Mouse (Mus musculus): ENCODE results near the gene Tmem8b. TPM values are rescaled to one million over a fixed set of nuclear protein-coding genes. Genes with fewer than 3 reads are reported as not detected.

Gene Tmem8b
- polyA plus RNA-seq, 1 experiment from 2014 or later = 5.6 TPM

DNA sequence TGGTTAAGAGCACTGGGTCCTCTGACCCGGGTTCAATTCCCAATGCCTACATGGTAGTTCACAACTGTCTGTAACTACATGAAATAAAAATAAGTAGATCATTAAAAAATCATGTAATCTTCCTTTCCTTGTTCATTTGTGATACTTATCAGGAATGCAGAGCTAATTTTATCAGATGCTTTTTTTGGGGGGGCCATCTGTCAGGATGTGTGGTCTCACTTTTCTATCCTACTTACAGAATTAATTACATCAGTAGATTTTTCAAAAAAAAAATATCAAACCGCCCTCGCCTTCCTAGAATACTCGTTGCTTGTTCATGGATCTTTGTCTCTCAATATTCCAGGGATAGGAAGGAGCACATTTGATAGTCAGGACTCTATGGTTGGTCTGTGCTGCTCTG, 53.4 kb downstream of the Tmem8b start:
- Histone ChIP-seq H3K27ac (ENCODE audit: low read depth, low read length) (0 out of 2 replicates have a peak overlapping the region, but pooled peaks have one; percentile 33), H3K4me2 (ENCODE audit: low read length) (no peak overlapping the region), H3K4me1 (ENCODE audit: control insufficient read depth, insufficient read depth, low read length) (peaks cover 3% of the 10 kb centered on the region; the same call in 1 of the 2 replicates), H3K4me3 (ENCODE audit: low read depth, low read length) (no peak overlapping the region), H3K9ac (ENCODE audit: low read length) (no peak overlapping the region), H3K36me3 (ENCODE audit: control insufficient read depth, insufficient read depth, low read length) (no peaks in the 10 kb centered on the region), H3K27me3 (replicated peaks; ENCODE audit: control insufficient read depth, insufficient read depth, low read length) (no peaks in the 10 kb centered on the region), H3K9me3 (replicated peaks; ENCODE audit: control insufficient read depth, low read length) (no peaks in the 10 kb centered on the region)
- no peak for ATAC-seq
- DNase-seq (ENCODE audit: low spot score) = peak; percentile 20
- 86% methylated on average over 4 of the region's 4 CpGs for WGBS

DNA sequence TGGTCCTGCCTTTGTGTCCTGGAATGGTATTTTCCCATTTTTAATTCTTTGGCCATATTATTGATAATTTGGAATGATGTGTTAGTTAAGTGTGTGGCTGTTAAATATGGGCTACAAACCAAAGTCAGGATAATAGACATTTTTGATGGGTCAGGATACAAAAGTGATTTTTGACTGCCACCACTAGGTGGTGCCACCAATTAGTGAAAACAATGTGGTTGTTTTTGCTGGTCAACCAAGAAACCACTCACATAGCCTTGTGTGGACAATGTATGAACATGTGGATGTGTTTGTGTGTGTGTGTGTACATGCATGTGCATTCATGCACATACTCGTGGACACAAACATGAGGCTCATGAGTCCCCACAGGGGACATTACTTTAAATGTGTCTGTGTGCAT, 56.0 kb downstream of the Tmem8b start:
- no peaks in the 10 kb centered on the region for H3K27me3 ChIP-seq (replicated peaks; ENCODE audit: control insufficient read depth, insufficient read depth, low read length)
- no peak overlapping the region for H3K27ac ChIP-seq (ENCODE audit: low read depth, low read length)
- H3K4me3 ChIP-seq (ENCODE audit: low read depth, low read length) = no peak overlapping the region
- no peaks in the 10 kb centered on the region for H3K36me3 ChIP-seq (ENCODE audit: control insufficient read depth, insufficient read depth, low read length)
- H3K9ac ChIP-seq (ENCODE audit: low read length) = no peak overlapping the region
- H3K9me3 ChIP-seq (replicated peaks; ENCODE audit: control insufficient read depth, low read length) = no peaks in the 10 kb centered on the region
- no peak overlapping the region for H3K4me2 ChIP-seq (ENCODE audit: low read length)
- DNase-seq (ENCODE audit: low spot score) (peak; percentile 51), ATAC-seq (no peak)
- H3K4me1 ChIP-seq (ENCODE audit: control insufficient read depth, insufficient read depth, low read length) = peaks cover 3% of the 10 kb centered on the region; the same call in 1 of the 2 replicates
- WGBS = 37% methylated on average over 1 of the region's 1 CpGs

DNA sequence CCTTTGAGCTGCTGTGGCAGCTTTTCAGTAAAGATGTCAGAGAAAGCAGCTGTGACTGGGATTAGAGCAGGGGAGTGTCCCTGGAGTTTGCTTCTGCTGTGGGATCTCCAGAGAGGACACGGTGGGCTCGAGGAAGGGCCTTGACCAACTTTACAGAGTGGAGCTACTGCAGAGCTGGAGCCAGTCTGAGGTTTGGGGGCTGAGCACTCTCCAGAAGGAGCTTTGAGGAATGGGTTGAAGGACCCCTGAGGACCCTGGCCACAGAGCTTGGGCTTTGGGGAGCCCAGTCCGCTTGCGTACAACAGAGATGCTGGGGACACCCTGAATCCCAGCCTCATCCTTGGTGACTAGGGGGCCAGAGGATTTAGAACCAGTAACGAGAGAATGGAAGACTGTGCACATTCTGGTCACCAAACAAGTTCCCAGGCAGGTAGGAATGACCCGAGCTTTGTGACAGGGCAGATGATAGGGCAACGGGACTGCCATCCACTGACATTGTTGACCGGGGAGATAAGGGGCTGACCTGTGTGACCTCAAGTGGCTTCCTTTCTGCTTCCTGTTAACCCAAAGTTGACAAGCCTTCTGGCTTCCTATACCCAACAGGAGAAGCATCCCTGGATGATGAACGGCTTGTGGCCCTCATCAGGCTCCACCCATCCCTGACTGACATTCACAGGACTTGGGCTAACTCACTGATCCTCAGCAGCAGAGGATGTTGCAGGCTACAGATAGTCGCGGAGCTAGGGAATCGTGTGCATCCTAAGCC, 57.6 kb downstream of the Tmem8b start:
- Histone ChIP-seq H3K27me3 (replicated peaks; ENCODE audit: control insufficient read depth, insufficient read depth, low read length) (no peaks in the 10 kb centered on the region), H3K9me3 (replicated peaks; ENCODE audit: control insufficient read depth, low read length) (no peaks in the 10 kb centered on the region), H3K4me2 (ENCODE audit: low read length) (no peak overlapping the region), H3K4me1 (ENCODE audit: control insufficient read depth, insufficient read depth, low read length) (no peaks in the 10 kb centered on the region), H3K4me3 (ENCODE audit: low read depth, low read length) (no peak overlapping the region), H3K36me3 (ENCODE audit: control insufficient read depth, insufficient read depth, low read length) (no peaks in the 10 kb centered on the region), H3K9ac (ENCODE audit: low read length) (no peak overlapping the region), H3K27ac (ENCODE audit: low read depth, low read length) (no peak overlapping the region)
- WGBS = 86% methylated on average over 12 of the region's 12 CpGs
- no peak for DNase-seq (ENCODE audit: low spot score)
- ATAC-seq = no peak

DNA sequence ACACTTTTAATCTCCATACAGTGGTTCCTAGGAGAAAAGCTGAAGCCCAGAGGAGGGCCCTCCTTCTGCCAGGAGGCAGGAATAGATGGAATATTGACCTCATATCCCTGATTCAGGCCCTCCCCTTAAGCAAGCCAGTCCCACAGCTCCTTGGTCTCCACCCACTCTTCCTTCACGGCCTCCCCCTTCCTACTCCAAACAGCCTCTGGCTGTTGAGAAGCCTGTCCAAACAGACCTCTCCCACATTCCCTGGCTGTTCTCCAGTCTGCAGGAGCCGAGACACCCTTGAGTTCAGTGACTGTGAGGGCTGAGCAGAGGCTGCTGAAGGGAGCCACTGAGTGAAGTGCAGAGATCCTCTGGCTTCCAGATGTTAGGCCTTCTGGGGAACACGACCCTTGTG, 58.2 kb downstream of the Tmem8b start, which contains the start of gene Hrct1:
Gene Hrct1 (plus strand): TSS at position 194 of the 400 bp plus-strand sequence.
- no peak within 1 kb of the TSS for H3K4me3 ChIP-seq (ENCODE audit: low read depth, low read length)
- H3K9ac ChIP-seq (ENCODE audit: low read length) = no peak within 1 kb of the TSS
- no peaks in the 10 kb centered on the region for H3K36me3 ChIP-seq (ENCODE audit: control insufficient read depth, insufficient read depth, low read length)
- ATAC-seq (no peak), DNase-seq (ENCODE audit: low spot score) (no peak)
- H3K27ac ChIP-seq (ENCODE audit: low read depth, low read length) = no peak within 1 kb of the TSS
- no peaks in the 10 kb centered on the region for H3K4me1 ChIP-seq (ENCODE audit: control insufficient read depth, insufficient read depth, low read length)
- no peak within 1 kb of the TSS for H3K4me2 ChIP-seq (ENCODE audit: low read length)
- WGBS = 49% methylated on average over 3 of the region's 3 CpGs
- H3K27me3 ChIP-seq (replicated peaks; ENCODE audit: control insufficient read depth, insufficient read depth, low read length) = no peaks in the 10 kb centered on the region
- no peaks in the 10 kb centered on the region for H3K9me3 ChIP-seq (replicated peaks; ENCODE audit: control insufficient read depth, low read length)

DNA sequence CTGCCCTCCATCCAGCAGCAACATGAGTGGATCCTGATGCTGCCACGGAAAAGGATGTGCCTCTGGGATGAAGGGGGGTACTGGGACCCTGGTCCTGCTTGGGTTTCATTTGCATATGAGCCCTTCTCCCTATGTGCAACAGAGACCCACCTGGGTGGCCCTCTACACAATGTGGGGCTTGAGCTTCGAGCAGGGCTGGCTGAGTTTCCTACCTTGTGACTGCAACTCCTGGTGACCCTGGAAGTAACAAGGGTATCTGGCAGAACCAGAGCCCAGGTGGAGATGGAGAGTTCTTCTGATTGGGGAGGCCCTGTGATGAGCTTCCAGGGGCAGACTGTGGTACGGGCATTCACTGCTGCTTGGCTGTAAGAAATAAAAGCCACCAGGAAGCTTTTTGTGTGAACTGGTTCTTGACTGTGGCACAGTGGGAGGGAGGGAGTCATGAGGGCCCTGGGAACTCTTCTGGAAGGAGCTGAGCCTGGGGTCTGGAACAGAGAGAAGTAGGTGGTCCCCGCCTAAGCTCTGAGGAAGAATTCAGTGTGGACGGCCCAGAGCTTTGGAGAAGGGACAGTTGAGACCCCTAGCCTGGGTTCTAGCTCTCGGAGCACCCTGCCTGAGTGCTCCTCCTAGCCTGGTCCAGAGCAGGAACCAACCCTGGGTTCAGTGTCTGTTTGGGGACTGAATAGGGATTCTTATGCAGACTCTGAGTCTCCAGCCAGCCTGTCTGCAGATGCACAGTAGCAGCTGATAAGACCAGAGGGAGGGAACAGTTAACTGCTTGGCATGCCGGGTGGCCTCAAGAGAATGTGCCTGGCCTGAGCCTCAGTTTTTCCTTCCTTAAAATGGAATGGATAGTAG, 59.2 kb downstream of the Tmem8b start:
- ATAC-seq (no peak), DNase-seq (ENCODE audit: low spot score) (no peak)
- WGBS = 69% methylated on average over 7 of the region's 7 CpGs
- no peak overlapping the region for H3K27ac ChIP-seq (ENCODE audit: low read depth, low read length)
- no peak overlapping the region for H3K4me2 ChIP-seq (ENCODE audit: low read length)
- H3K4me1 ChIP-seq (ENCODE audit: control insufficient read depth, insufficient read depth, low read length) = no peaks in the 10 kb centered on the region
- no peaks in the 10 kb centered on the region for H3K36me3 ChIP-seq (ENCODE audit: control insufficient read depth, insufficient read depth, low read length)
- H3K27me3 ChIP-seq (replicated peaks; ENCODE audit: control insufficient read depth, insufficient read depth, low read length) = no peaks in the 10 kb centered on the region
- no peaks in the 10 kb centered on the region for H3K9me3 ChIP-seq (replicated peaks; ENCODE audit: control insufficient read depth, low read length)
- no peak overlapping the region for H3K4me3 ChIP-seq (ENCODE audit: low read depth, low read length)
- no peak overlapping the region for H3K9ac ChIP-seq (ENCODE audit: low read length)

DNA sequence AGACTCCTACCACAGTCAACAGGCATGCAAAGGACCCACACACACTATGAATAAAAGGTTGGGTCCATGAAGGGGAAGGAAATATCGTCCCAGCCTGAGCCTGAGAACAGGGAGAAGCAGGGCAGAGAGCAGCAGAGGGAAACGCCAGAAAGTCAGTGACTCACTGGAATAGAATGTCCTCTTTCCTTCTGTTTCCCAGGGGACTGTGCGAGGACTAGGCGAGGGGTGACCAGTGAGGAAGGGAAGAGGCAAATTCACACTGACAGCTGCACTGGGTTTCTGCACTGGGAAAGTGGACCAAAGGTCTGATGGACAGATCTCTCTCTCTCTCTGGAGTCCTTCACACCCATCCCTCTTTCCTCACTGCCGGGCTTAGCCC, 59.8 kb downstream of the Tmem8b start:
- Histone ChIP-seq H3K4me2 (ENCODE audit: low read length) (no peak overlapping the region), H3K9ac (ENCODE audit: low read length) (no peak overlapping the region), H3K4me1 (ENCODE audit: control insufficient read depth, insufficient read depth, low read length) (no peaks in the 10 kb centered on the region), H3K36me3 (ENCODE audit: control insufficient read depth, insufficient read depth, low read length) (no peaks in the 10 kb centered on the region), H3K27ac (ENCODE audit: low read depth, low read length) (no peak overlapping the region), H3K9me3 (replicated peaks; ENCODE audit: control insufficient read depth, low read length) (no peaks in the 10 kb centered on the region), H3K4me3 (ENCODE audit: low read depth, low read length) (no peak overlapping the region), H3K27me3 (replicated peaks; ENCODE audit: control insufficient read depth, insufficient read depth, low read length) (no peaks in the 10 kb centered on the region)
- ATAC-seq (no peak), DNase-seq (ENCODE audit: low spot score) (no peak)
- WGBS = 75% methylated on average over 5 of the region's 5 CpGs

DNA sequence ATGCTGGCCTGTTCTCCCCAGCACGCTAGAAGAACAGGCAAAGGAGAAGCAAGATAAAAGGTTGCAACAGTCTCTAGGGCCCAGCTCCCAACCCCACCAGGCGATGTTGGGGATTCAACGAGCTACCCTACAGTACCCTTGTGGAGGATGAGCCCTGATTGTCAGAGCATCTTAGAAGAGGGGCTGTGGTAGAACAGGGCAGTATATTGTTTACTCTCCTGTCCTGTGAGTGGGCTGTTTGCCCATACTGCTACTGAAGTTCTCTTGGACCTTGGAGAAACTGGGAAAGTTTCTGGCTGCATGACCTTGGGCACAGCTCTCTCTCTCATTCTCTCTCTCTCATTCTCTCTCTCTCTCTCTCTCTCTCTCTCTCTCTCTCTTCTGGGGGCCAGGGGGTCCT, 60.4 kb downstream of the Tmem8b start:
- Histone ChIP-seq H3K9ac (ENCODE audit: low read length) (no peak overlapping the region), H3K4me2 (ENCODE audit: low read length) (no peak overlapping the region), H3K9me3 (replicated peaks; ENCODE audit: control insufficient read depth, low read length) (no peaks in the 10 kb centered on the region), H3K36me3 (ENCODE audit: control insufficient read depth, insufficient read depth, low read length) (no peaks in the 10 kb centered on the region), H3K4me3 (ENCODE audit: low read depth, low read length) (no peak overlapping the region), H3K27me3 (replicated peaks; ENCODE audit: control insufficient read depth, insufficient read depth, low read length) (no peaks in the 10 kb centered on the region), H3K27ac (ENCODE audit: low read depth, low read length) (no peak overlapping the region), H3K4me1 (ENCODE audit: control insufficient read depth, insufficient read depth, low read length) (no peaks in the 10 kb centered on the region)
- DNase-seq (ENCODE audit: low spot score) (no peak), ATAC-seq (no peak)
- 87% methylated on average over 3 of the region's 3 CpGs for WGBS

DNA sequence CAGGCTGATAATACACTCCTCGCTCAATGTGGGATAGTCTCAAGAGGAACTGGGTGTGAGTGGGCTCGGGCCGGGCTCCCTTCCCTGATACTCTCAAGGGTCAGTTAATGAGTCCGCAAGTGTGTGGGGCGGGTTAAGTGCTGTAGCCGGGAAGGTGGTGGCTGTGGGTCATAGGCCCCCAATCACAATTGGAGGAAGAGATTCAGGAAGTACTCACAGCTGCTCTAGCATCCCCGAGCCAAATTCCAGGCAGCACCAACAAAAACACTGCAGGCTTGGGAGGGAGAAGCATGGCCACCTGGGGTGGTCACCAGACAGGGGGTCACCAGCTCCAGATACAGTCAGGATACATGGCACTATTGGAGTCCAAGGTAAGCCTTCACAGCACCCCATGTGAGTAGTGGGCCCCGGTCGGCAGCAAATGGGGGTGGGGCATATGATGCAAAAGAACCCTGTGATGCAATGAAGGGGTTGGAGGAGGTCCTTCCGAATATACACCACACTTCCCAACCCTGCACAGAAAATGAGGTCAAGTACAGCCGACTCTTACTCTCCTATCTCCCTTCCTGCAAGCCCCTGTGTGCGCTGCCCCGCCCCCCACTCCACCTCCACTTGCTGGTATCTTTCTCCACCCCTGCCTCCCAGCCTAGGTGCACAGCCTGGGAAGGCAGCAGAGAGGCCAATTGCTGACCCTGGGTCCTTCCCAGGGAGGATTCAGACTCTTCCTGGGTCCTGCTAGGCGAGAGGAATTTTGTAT, 61.2 kb downstream of the Tmem8b start, which contains the start of gene Spaar:
Gene Spaar (plus strand): TSS at position 241 of the 757 bp plus-strand sequence.
- no peak within 1 kb of the TSS for H3K4me2 ChIP-seq (ENCODE audit: low read length)
- H3K9me3 ChIP-seq (replicated peaks; ENCODE audit: control insufficient read depth, low read length) = no peaks in the 10 kb centered on the region
- no peak for ATAC-seq
- H3K27ac ChIP-seq (ENCODE audit: low read depth, low read length) = no peak within 1 kb of the TSS
- no peaks in the 10 kb centered on the region for H3K27me3 ChIP-seq (replicated peaks; ENCODE audit: control insufficient read depth, insufficient read depth, low read length)
- 79% methylated on average over 14 of the region's 14 CpGs for WGBS
- no peak within 1 kb of the TSS for H3K4me3 ChIP-seq (ENCODE audit: low read depth, low read length)
- H3K36me3 ChIP-seq (ENCODE audit: control insufficient read depth, insufficient read depth, low read length) = no peaks in the 10 kb centered on the region
- no peak for DNase-seq (ENCODE audit: low spot score)
- no peaks in the 10 kb centered on the region for H3K4me1 ChIP-seq (ENCODE audit: control insufficient read depth, insufficient read depth, low read length)
- no peak within 1 kb of the TSS for H3K9ac ChIP-seq (ENCODE audit: low read length)

Measured in forebrain, embryonic 14.5 days (tissue).